Mouse (Mus musculus) kidney, adult 11 months (tissue): ENCODE data around the gene Ccdc85c.
A peak's percentile ranks its signal among the peaks of the same experiment; 100 is the strongest.

Experiments used
- DNase-seq: peaks from one replicate; pipeline ENCODE4 v3.0.0; 2022

Gene Ccdc85c

GRCm38 (mm10) chr12:108238395-108239035 is 36.7 kb downstream of the Ccdc85c start:
- DNase-seq, result no peak

GRCm38 (mm10) chr12:108237300-108238006 is 37.8 kb downstream of the Ccdc85c start:
- DNase-seq, result peak; percentile 78

- DNase-seq, result no peak
These were observed 39.2 kb downstream of the Ccdc85c start for GRCm38 (mm10) chr12:108235976-108236555.

GRCm38 (mm10) chr12:108234832-108235602 is 40.2 kb downstream of the Ccdc85c start:
- no peak for DNase-seq

- peak; percentile 58 for DNase-seq
These were observed 41.5 kb downstream of the Ccdc85c start for GRCm38 (mm10) chr12:108233736-108234135.

GRCm38 (mm10) chr12:108231901-108232300 is 43.3 kb downstream of the Ccdc85c start:
- DNase-seq, result no peak

GRCm38 (mm10) chr12:108230821-108231794 is 44.1 kb downstream of the Ccdc85c start:
- peak; percentile 72 for DNase-seq

- no peak for DNase-seq
These were observed 45.1 kb downstream of the Ccdc85c start for GRCm38 (mm10) chr12:108230077-108230476.

GRCm38 (mm10) chr12:108227527-108227926 is 47.7 kb downstream of the Ccdc85c start:
- DNase-seq, result no peak

- no peak for DNase-seq
These were observed 48.3 kb downstream of the Ccdc85c start for GRCm38 (mm10) chr12:108226941-108227340.

GRCm38 (mm10) chr12:108226216-108226615 is 49.0 kb downstream of the Ccdc85c start:
- no peak for DNase-seq

GRCm38 (mm10) chr12:108225781-108226180 is 49.4 kb downstream of the Ccdc85c start:
- no peak for DNase-seq

- no peak for DNase-seq
These were observed 51.9 kb downstream of the Ccdc85c start for GRCm38 (mm10) chr12:108223357-108223756.

- DNase-seq, result no peak
These were observed 53.5 kb downstream of the Ccdc85c start for GRCm38 (mm10) chr12:108221712-108222111.

- DNase-seq, result no peak
These were observed 54.0 kb downstream of the Ccdc85c start for GRCm38 (mm10) chr12:108221206-108221605.

- DNase-seq, result peak; percentile 56
These were observed 54.6 kb downstream of the Ccdc85c start for GRCm38 (mm10) chr12:108220621-108221020.

- DNase-seq, result no peak
These were observed 55.2 kb downstream of the Ccdc85c start for GRCm38 (mm10) chr12:108219825-108220616.

GRCm38 (mm10) chr12:108219163-108219562 is 56.1 kb downstream of the Ccdc85c start:
- no peak for DNase-seq

- peak; percentile 40 for DNase-seq
These were observed 57.7 kb downstream of the Ccdc85c start for GRCm38 (mm10) chr12:108217572-108217971.

GRCm38 (mm10) chr12:108216611-108217370 is 58.4 kb downstream of the Ccdc85c start:
- no peak for DNase-seq
